Mouse (Mus musculus) mouse embryonic stem cell (cell line): Measurements from ENCODE around the gene Cped1.

Experiments
- in situ Hi-C, 2 experiments: fragments of 300-500 bp; cut with MboI; formaldehyde crosslinking; loops; 1 replicate in 1 of 2; 3 replicates in 1 of 2; pipeline ENCODE4 v1.14.3; 2019 to 2020; ENCODE audit warnings: low sequenced_read_pairs in 2 of 2, low pct_unique_long_range_greater_than_20kb in 1 of 2, mixed read lengths in 1 of 2; ENCODE audit not compliant: unreplicated experiment in 1 of 2

The Cped1 gene

DNA sequence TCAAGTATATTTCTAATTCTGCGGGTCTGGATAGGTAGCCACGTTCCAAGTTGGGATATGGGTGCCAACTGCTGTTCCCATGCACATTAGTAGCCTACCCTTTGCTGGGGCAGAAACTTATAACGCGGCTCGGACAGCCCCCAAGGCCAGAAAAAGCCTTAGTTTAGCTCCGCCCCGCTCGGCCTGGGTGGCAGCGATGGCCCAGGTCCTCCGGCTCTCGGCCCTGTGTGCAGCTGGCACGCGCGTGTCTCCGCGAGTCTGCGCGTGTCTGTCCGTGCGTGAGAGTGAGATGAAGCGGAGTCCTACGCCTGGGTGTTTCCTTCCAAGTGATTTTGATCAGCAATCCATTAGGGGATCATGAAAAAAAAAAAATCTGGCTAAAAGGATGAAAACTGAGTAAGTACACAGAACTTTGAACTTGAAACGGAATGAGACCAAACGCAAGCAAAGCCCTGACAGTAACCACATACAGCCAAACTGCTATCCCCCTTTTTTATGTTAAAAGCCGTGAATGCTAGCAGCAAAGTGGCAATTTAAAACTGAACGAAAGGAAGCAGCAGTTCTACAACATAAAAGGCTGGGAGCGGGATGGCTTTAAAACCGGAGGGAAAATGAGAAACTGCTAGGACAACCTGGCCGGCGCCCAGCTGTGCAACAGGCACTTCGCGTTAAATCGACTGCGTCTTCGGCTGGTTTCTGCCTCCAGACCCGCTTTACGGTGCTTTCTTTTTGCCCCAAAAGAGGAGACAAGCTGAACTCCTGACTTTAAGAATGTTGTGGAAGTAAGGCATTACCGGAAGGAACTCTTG, at the start of gene Cped1:
TSS of gene Cped1 (plus strand) at position 185 of the 809 bp plus-strand sequence.
- in situ Hi-C loops: no loop called here

DNA sequence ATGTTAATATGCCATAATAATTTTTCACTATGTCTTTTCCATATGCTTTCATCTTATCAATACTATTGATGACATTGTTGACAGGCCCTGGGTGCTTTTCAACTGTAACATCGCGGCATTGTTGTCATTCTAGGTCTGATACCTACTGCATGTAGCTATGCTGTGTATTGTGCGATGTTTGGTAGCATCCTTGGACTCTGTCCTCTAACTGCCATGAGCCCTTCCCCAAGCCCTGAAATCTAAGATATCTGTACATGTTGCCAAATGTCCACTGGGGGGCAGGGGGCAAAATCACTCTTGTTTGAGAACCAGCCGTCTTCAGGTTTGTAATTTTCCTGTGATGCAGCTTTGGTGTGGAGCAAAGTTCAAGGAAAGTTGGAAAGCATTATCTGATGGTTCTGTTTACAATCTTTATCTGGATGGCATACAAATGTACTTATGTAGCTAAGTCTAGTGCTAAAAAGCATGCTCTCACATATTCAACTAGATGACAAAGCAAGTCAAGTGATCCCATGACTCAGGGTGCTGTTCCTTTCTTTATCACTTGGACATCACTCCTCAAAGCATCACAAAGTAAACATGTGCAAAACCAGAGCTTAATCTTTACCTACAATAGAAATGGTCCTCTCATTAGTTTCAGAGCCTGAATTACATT, 47.6 kb upstream of the Cped1 start:
- in situ Hi-C loops: no loop called here

DNA sequence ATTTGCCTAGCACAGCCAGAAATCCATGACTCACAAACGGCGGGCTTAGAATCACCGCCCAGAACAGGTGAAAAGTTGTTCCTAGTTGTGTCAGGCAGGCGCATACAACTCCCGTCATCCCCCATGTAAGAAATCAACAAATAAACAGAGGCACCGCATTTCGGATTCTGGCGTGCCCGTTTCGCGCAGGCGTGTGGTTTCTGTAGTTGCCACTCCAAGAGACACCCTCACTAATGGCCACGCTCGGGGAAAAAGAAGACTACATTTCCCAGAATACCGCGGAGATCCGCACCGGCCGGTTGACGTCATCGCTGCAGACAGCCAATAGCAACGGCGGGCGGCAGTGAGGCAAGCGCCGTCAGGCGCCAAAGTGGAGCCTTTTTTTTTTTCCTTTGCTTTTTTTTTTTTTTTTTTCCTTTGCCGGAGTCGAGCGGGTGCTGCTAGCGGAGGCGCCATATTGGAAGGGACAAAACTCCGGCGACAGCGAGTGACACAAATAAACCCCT, 36.4 kb upstream of the Cped1 start, which contains the start of gene Ing3:
TSS of gene Ing3 (plus strand) at position 346 of the 506 bp plus-strand sequence.
- in situ Hi-C loops: no loop called here

DNA sequence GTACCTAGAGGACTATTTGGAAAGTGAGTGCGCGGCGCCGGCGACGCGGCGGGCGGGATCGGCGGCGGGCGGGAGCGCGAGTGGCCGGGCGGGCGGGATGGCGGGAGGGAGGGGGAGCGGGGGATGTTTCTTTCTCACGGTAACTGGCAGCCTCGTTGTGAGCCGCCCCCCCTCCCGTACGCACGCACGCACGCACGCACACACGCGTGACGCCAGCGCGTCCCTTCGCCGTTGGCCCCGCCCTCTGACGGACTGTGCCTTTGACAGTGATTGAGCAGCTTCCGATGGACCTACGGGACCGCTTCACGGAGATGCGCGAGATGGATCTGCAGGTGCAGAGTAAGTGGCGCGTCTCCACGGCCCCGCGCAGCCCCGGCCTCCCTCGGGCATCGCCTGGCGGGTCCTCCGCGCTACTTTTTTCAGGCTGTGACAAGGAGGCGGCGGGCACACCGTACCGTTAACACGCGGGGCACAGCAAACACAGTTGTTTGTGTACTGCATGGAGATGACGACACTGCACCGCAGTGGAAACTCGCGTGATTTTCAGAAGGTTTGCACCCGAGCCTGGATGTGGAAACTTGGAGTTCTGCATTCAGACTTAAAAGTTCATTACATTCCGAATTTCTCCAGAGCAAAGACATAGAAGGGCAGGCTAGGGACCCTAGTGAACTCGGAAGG, 35.8 kb upstream of the Cped1 start:
- in situ Hi-C loops: no loop called here

DNA sequence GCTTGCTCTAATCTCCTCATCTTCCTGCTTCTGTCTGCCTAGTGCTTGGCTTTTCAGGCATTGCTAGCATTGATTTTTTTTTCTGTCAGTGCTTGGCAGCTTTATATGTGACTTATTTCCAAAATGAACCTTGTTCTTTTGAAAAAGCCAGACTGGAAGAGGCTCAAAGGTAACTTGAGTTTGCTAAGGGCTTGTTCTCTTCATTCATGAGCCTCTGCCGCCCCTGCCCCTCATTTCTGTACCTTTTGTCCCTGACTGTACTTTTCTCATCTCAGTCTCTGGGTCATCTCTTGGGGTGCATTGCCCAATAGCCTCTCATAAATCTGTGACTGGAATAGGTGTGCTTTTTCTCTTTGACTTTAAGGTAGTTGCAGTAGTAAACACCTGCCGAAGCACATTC, 35.0 kb upstream of the Cped1 start:
- in situ Hi-C loops: no loop called here

DNA sequence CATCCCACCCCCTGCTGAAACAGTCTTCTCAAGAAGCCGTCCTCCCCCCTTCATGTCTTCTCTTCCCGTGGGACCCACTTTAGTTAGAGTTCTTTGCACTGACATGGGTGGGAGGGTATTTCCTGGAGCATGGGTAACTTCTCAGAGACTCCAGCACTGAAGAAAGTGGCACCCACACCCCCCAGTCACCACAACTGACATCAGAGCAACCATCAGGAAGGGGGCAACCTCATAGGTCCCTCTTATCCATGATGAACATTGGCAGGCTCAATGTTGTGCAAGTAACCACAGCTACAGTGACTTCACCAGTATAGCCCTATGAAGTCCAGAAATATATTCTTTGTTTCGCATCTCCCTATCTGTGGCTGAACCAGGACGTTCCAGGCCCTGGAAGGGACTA, 30.2 kb upstream of the Cped1 start:
- in situ Hi-C loops: no loop called here

DNA sequence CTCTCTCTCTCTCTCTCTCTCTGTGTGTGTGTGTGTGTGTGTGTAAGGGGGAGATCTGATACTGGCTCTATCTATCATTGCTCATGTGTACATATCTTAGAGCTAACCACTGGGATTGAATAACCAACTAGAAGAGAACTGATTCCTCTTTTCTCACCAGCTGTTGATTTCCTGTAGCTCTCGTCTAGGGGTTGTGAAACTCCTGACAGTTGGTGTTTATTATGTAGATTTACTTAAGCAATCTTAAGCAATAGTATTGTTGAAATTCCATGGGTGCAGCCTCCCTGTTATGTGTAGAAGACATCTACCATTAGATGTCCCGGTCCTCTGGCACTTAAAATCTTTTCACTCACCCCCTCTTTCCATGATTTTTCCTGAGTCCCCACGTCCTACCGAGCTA, 26.8 kb upstream of the Cped1 start:
- in situ Hi-C loops: no loop called here

DNA sequence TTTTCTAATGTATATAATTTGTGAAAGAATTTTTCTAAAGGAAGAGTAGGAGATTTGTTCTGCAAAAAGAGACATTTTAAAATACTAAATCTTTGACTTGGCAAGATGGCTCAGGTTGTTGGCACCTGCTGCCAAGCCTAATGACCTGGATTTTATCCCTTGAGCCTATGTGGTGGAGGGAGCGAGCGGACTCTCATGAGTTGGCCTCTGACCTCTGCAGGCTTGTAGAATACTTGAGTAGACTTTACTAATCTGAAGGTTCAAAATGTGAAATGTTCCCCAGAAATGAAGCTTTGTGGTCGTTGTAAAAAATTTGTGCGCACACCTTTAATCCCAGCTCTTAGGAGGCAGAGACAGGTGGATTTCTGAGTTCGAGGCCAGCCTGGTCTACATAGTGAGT, 25.8 kb upstream of the Cped1 start:
- in situ Hi-C loops: no loop called here

DNA sequence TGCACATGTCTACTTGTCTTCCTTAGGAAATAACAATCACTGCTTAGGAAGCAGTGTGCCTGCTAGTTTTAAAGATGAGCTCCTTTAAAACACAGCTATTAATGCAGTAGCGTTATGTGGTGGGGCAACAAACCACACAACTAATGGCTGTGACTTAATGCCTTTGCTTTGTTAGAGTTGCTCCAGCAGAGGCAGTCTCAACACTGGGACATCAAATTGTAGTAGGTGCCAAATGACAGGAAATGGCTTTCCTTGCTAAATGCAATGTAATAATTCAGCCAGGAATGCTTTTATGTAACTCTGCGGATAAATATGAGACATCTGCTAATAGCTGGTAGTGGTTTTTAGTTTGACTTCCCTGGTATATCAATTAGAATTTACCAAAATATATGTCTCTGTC, 8.2 kb upstream of the Cped1 start:
- in situ Hi-C loops: no loop called here

DNA sequence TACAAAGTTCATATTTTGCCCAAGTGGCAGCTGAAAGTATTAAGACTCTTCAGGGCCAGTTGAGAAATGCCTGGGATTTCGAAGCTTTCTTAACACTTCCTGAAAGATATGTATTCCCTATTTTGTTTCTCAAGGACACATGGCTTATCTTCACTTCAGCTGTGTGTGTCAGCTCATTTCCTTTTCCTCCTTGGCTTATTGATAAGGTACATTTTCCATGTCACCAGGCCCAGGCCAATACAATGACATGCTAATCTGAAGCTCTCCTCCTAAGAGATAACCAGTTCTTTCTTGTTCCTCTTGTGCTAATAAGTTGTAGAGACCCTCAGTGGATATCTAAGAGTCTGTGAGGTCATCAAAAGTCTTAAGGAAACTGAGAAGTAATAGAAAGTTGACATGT, 4.6 kb upstream of the Cped1 start:
- in situ Hi-C loops: no loop called here

DNA sequence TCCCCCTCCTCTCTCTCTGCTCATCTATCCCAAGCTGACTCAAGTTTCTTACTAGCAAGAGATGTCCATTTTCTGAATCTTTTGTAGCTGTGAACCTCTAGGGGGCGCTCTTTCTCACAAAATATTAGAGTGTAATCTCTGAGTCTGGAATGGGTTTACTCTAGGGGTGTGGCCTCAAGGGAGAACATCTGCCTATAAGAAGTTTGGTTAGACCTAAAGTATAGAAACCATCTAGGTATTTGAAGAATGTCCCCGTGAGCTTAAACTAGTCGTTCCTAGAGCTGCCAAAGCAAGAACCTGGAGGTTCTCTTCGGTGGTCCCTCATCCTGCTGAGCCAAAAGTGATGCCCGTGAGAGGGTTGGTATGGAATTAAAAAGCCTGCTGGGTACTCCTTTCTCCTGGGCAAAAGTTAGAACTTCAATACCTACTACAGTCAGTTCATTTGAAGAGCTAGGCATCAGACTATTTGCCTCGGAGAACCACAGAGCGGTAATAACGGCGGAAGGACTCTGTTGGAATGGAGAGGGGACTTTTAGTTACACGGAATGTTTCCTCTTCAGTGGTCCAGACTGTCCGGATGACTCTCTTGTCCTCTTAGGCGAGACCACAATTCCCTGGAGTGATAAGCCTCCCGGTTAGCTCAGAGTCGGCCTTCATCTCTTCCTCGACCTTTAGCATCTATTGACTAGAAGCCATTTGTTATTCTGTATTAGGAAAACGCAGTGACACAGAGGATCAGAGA, 555 bp upstream of the Cped1 start:
- in situ Hi-C loops: no loop called here

DNA sequence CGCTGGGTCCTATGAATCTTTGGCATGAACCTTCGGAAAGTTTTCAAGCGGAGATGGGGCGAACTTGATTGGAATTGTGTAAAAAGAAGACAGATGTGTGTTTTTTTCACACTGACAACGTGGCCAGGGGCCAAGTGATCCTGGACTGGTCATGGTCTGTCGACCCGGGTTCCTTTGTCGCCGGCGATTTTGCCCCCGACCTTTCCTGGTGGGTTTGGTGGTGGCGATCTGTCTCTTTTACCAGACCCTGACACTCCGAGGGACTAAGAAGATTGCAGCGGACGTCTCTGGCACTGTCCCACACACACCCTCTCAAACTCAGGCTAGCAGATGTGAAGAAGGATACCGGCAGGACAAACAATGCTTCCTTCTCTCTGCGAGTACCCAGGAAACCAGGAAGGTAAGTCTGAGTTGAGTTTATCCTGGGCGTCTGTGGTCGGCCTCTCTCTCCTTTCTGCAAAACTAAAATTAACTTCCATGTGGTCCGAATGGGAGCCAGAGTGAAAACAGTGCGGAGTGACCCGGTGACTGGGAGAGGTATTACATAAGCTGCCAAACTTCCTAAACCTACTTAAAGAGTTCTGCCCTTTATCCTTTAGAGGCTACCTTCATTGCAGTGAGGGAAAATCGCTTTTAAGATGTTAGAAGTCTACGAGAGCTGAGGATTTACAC, 1.1 kb downstream of the Cped1 start:
- in situ Hi-C loops: no loop called here

DNA sequence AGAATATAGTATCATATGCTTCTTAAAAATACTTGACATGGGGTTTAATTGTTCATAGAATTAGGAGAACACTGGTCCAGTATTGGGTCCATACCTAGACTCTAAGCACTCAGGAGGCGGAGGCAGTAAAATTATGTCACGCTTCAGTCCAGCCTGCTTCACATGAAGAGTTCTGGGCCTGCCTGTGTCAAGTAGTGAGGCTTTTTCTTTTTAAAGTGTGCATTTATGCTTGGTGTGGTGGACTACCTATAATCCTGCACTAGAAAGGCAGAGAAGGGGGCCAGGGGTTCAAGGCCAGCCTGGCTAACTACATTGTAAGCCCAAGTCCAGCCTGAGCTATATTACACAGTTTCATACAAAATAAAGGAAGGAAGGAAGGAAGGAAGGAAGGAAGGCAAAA, 1.8 kb downstream of the Cped1 start:
- in situ Hi-C loops: no loop called here

DNA sequence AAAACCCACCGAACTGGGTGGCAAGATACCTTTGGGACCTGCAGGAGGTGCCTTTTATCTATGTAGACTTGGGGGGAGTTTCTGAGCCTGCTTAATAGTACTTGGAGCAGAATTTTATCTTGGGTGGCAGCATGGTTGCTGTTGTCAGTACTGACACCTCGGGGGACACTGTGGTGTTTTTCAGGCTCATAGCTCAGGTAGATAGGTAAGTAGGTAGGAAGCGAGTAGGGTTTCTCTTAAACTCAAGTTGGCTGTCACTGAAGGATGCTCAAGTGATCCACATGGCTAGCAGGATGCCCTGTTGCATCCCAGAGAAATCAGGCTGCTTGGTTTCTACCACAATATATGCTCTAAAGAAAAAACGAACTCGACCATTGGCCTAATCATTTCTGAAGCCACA, 2.6 kb downstream of the Cped1 start:
- in situ Hi-C loops: no loop called here

DNA sequence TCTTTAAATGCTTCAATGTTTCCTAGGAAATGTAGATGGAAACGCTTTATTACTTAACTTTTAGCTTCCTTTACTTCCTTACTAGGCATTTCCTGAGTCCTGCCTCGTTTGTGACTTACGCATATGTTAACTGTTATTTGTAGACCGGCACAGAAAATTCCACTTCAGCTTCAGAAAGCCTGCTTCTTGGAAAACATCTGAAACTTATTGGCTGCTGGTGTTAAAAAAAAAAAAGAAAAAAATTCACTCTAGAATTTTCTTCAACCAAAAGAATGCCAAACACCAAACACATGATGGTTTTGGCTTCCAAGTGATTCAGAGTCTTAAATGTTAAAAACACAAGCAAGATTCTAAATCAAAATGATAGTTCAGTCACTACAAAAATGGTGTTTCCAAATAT, 3.4 kb downstream of the Cped1 start:
- in situ Hi-C loops: no loop called here

DNA sequence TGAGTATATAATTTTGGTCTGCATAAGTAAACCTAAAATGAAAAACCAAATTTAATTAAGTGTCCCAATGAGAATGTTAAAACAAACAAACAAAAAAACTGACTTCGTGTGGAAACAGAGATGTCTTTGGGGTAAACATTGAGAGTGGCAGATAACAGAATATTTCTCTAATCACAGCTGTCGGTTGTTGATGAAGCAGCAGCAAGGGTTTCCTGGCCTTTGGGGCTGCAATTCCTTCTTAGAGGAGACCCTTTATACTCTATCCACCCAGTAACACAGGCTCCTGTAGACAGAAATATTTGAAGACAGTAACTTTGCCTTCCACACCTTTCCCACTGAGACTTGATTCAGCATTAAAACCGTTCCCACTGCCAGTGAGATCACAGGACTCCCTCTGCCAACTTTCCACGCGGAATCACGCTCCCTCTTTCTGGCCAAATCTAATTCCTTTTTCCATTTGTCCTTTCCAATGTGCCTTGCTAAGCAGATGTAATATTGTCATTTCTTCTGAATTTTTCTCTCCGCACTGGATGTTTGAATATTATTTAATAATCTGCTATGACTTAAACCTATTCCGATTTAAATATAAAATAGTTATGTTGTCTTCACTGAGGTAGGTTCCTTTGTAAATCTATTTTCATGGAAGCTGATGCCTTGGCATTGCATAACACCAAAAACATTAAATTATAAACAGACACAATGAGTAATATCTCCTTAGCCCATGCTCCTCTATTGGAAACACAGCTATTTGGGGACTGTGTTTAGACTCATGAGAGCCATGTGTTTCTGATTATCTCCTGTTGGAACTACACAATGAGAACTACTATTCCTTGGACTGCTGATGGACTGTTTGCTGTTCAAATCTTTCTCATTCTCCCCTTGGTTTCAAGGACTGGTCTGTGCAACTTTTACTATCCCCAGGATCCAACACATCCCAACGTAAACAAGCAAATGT, 4.7 kb downstream of the Cped1 start:
- in situ Hi-C loops: no loop called here

DNA sequence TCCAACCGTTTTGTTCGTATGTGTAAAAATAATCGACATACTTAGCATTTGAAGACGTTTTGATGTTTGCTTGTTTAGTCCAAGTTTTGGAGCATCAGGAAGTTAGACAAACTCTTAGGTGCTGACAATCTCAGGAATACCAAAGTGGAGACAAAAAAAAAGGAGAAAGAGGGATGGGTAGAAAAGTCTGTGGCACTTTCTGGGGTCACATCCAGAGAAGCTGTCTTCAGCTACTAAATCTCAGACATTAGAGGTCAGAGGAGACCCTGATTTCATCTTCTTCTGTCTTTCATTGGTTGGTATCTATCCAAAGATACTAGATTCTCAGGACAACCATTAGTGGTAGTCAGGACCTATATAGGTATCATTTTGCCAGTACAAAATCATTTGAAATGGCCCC, 5.4 kb downstream of the Cped1 start:
- in situ Hi-C loops: no loop called here
